Mouse (Mus musculus): ENCODE data around the gene Gpbar1.

GRCm38 (mm10) chr1:74313049-74313692 lies 34.8 kb downstream of the Gpbar1 start:
- no peak for TF ChIP-seq POLR2A (IDR thresholded peaks at IDR 0.05; ENCODE audit: borderline replicate concordance, extremely low read depth, low read depth, low read length)
- peak; percentile 47 for TF ChIP-seq CTCF (IDR thresholded peaks at IDR 0.05; ENCODE audit: insufficient read depth, low read length)
